Mouse (Mus musculus) hindbrain, embryonic 14.5 days (tissue): ENCODE data around the gene Ireb2. TPM values are rescaled to one million over a fixed set of nuclear protein-coding genes. Genes with fewer than 3 reads are reported as not detected.

Source experiments
- ATAC-seq: fragments of 200-750 bp; cut with Nextera tagmentation; 2 replicates; pipeline ENCODE4 v1.8.0; 2017; ENCODE audit warnings: moderate number of reproducible peaks, mild to moderate bottlenecking, moderate TSS enrichment, moderate library complexity; ENCODE audit not compliant: low FRiP score
- DNase-seq: peaks from one replicate; pipeline ENCODE4 v3.0.0-alpha.2; 2015; ENCODE audit warnings: low spot score
- H3K27ac ChIP-seq: fragments of 300-500 bp; sonication (generic); 2 replicates; pipeline ENCODE4 v1.5.1; 2014; ENCODE audit warnings: mild to moderate bottlenecking, moderate library complexity
- H3K27me3 ChIP-seq: fragments of 300-500 bp; sonication (generic); 2 replicates; pipeline ENCODE4 v1.6.1; 2014; ENCODE audit warnings: mild to moderate bottlenecking, low read length, mixed read lengths; ENCODE audit not compliant: control insufficient read depth, insufficient read depth
- H3K36me3 ChIP-seq: fragments of 300-500 bp; sonication (generic); replicated peaks from 2 replicates; pipeline ENCODE4 v1.6.1; 2014; ENCODE audit not compliant: control insufficient read depth, insufficient read depth
- H3K4me1 ChIP-seq: fragments of 300-500 bp; sonication (generic); replicated peaks from 2 replicates; pipeline ENCODE4 v1.6.1; 2014; ENCODE audit warnings: antibody characterized with exemption, low read length, mixed read lengths; ENCODE audit not compliant: control insufficient read depth, insufficient read depth
- H3K4me2 ChIP-seq: fragments of 300-500 bp; sonication (generic); replicated peaks from 2 replicates; pipeline ENCODE4 v1.6.1; 2014; ENCODE audit warnings: mild to moderate bottlenecking, moderate library complexity
- H3K4me3 ChIP-seq: fragments of 300-500 bp; sonication (generic); replicated peaks from 2 replicates; pipeline ENCODE4 v1.5.1; 2014; ENCODE audit warnings: mild to moderate bottlenecking, low read length
- H3K9ac ChIP-seq: fragments of 300-500 bp; sonication (generic); 2 replicates; pipeline ENCODE4 v1.6.1; 2014
- H3K9me3 ChIP-seq: fragments of 300-500 bp; sonication (generic); 2 replicates; pipeline ENCODE4 v1.6.1; 2016; ENCODE audit warnings: low read length; ENCODE audit not compliant: control insufficient read depth
- WGBS: fragments of 180-500 bp; shearing (Covaris S2); extraction: QIAGEN DNeasy Blood & Tissue Kit; methylation state at CpG from one replicate; pipeline ENCODE4 v1.1.7; 2014; 5-methylcytosine and 5-hydroxymethylcytosine counted together
- polyA plus RNA-seq: library from polyadenylated mRNA; unstranded; fragments of >200 nt; fragmentation: Nextera tagmentation; extraction: Ambion mirVana; gene quantifications from 2 replicates; pipeline ENCODE4 v1.2.1, GENCODE M21; 2014

Ireb2 gene
- polyA plus RNA-seq, 1 experiment from 2014 or later = 52.0 TPM

- DNase-seq (peak; percentile 93), ATAC-seq (peak; percentile 99)
- H3K36me3 ChIP-seq = peaks cover 34% of the 10 kb centered on the region
- WGBS = under 1% methylated on average over 64 of the region's 65 CpGs
- H3K27me3 ChIP-seq = no peaks in the 10 kb centered on the region
- peak within 1 kb of the TSS; percentile 72 for H3K9ac ChIP-seq
- peak within 1 kb of the TSS; percentile 93 for H3K27ac ChIP-seq
- H3K9me3 ChIP-seq = no peaks in the 10 kb centered on the region
- peaks cover 14% of the 10 kb centered on the region for H3K4me1 ChIP-seq
- peak within 1 kb of the TSS; percentile 70 for H3K4me3 ChIP-seq
- peak within 1 kb of the TSS; percentile 60 for H3K4me2 ChIP-seq
Observed at GRCm38 (mm10) chr9:54950575-54951321, 87.2 kb downstream of the Ireb2 start, which contains the start of the genes Psma4 and AY074887. TSS of gene Psma4 (plus strand) at chr9:54950790. TSS of gene AY074887 (minus strand) at chr9:54950998.

- Histone ChIP-seq H3K4me2 (no peak overlapping the region), H3K9me3 (peaks cover 5% of the 10 kb centered on the region; the same call in 1 of the 2 replicates), H3K9ac (no peak overlapping the region), H3K27me3 (no peaks in the 10 kb centered on the region), H3K4me3 (no peak overlapping the region), H3K4me1 (no peaks in the 10 kb centered on the region), H3K27ac (no peak overlapping the region), H3K36me3 (peaks cover 40% of the 10 kb centered on the region)
- ATAC-seq = no peak
- 96% methylated on average over 4 of the region's 4 CpGs for WGBS
- no peak for DNase-seq
Observed at GRCm38 (mm10) chr9:54961059-54961458, 97.5 kb downstream of the Ireb2 start.

Other genes starting within 250 kb of the Ireb2 start
- gene Acsbg1, start 201.9 kb upstream of the Ireb2 start, polyA plus RNA-seq = 32.4 and 38.9 TPM in 2 replicates
- 10.2 and 10.9 TPM in 2 replicates for gene Dnaja4, start 164.9 kb upstream of the Ireb2 start, polyA plus RNA-seq
- gene Wdr61, start 129.3 kb upstream of the Ireb2 start, polyA plus RNA-seq = 94.9 and 97.7 TPM in 2 replicates
- gene Crabp1, start 99.0 kb upstream of the Ireb2 start, polyA plus RNA-seq = 300 and 364 TPM in 2 replicates
- gene Hykk, start 53.5 kb downstream of the Ireb2 start, polyA plus RNA-seq = 2.1 and 2.7 TPM in 2 replicates
- 257 and 275 TPM in 2 replicates for gene Psma4, start 87.0 kb downstream of the Ireb2 start, polyA plus RNA-seq
- 0.38 and 0.71 TPM in 2 replicates for gene AY074887, start 87.2 kb downstream of the Ireb2 start, polyA plus RNA-seq
- gene Chrna5, start 117.1 kb downstream of the Ireb2 start, polyA plus RNA-seq = 4.2 and 6.0 TPM in 2 replicates
- 21.2 and 23.4 TPM in 2 replicates for gene Chrna3, start 162.8 kb downstream of the Ireb2 start, polyA plus RNA-seq
- gene Chrnb4, start 185.0 kb downstream of the Ireb2 start, polyA plus RNA-seq = 1.4 and 1.5 TPM in 2 replicates